Comparison of ENCODE assay signal across 12 mouse cellular contexts in genomic region chr19:53754421-53754830, GRCm38 (mm10).
DNase-seq lines count a peak whose midpoint lies in the region; ATAC-seq and TF ChIP-seq lines count a peak whose summit lies in the region.
"Had no signal": no experiment of that assay in that cellular context is flagged by ENCODE, and none has a peak within 500 bp of the region (broad histone marks: within the 10 kb centered on the region; RNA-seq: fewer than 3 reads in every experiment).

No protein-coding gene starts in this region.

- H3K27ac ChIP-seq in kidney, embryonic 14.5 days (ENCODE audit: low read depth, low read length), result no peak overlapping the region
- no peak overlapping the region for H3K27ac ChIP-seq in intestine, postnatal 0 days (ENCODE audit: low read depth, low read length)
- H3K27ac ChIP-seq in stomach, postnatal 0 days (replicated peaks), result no peak overlapping the region
- H3K27ac ChIP-seq in forebrain, embryonic 16.5 days (ENCODE audit: low read length), result no peak overlapping the region
- no peak overlapping the region for H3K27ac ChIP-seq in hindbrain, embryonic 12.5 days
- H3K27ac ChIP-seq: macrophage; neural tube, embryonic 13.5 days had no signal

- TF ChIP-seq CTCF in intestine, postnatal 0 days (IDR thresholded peaks at IDR 0.05; ENCODE audit: low read depth), result no peak
- no peak for TF ChIP-seq CTCF in stomach, postnatal 0 days (IDR thresholded peaks at IDR 0.05; ENCODE audit: low read depth)

- no peak overlapping the region for H3K4me3 ChIP-seq in kidney, embryonic 14.5 days (ENCODE audit: low read length)
- no peak overlapping the region for H3K4me3 ChIP-seq in intestine, postnatal 0 days (ENCODE audit: low read depth, low read length)
- H3K4me3 ChIP-seq in stomach, postnatal 0 days (ENCODE audit: low read depth, low read length), result no peak overlapping the region
- H3K4me3 ChIP-seq in forebrain, embryonic 16.5 days (replicated peaks; ENCODE audit: low read length), result no peak overlapping the region
- H3K4me3 ChIP-seq in hindbrain, embryonic 12.5 days, result no peak overlapping the region
- H3K4me3 ChIP-seq: neural tube, embryonic 13.5 days had no signal

- H3K36me3 ChIP-seq in kidney, embryonic 14.5 days (ENCODE audit: control insufficient read depth, insufficient read depth, low read length), result no peaks in the 10 kb centered on the region
- no peaks in the 10 kb centered on the region for H3K36me3 ChIP-seq in intestine, postnatal 0 days (ENCODE audit: control insufficient read depth, insufficient read depth)
- no peaks in the 10 kb centered on the region for H3K36me3 ChIP-seq in stomach, postnatal 0 days (ENCODE audit: control insufficient read depth, insufficient read depth, low read length)
- no peaks in the 10 kb centered on the region for H3K36me3 ChIP-seq in forebrain, embryonic 16.5 days (ENCODE audit: control insufficient read depth, insufficient read depth)
- no peaks in the 10 kb centered on the region for H3K36me3 ChIP-seq in hindbrain, embryonic 12.5 days
- H3K36me3 ChIP-seq: neural tube, embryonic 13.5 days had no signal

- no peak for DNase-seq in kidney, adult 18-20 months
- DNase-seq in gastrocnemius, postnatal 10 days, result peak; percentile 61
- DNase-seq in stomach, postnatal 0 days (ENCODE audit: low spot score), result no peak
- no peak for DNase-seq in embryo, embryonic 10 days (ENCODE audit: low spot score)
- DNase-seq: adrenal gland, adult 2 months; cerebellum, postnatal 25 days had no signal

- H3K27me3 ChIP-seq in kidney, embryonic 14.5 days (ENCODE audit: control insufficient read depth, insufficient read depth, low read length), result no peaks in the 10 kb centered on the region
- no peaks in the 10 kb centered on the region for H3K27me3 ChIP-seq in intestine, postnatal 0 days (replicated peaks; ENCODE audit: control insufficient read depth, insufficient read depth, low read length)
- H3K27me3 ChIP-seq in stomach, postnatal 0 days (ENCODE audit: control insufficient read depth, insufficient read depth, low read length), result no peaks in the 10 kb centered on the region
- H3K27me3 ChIP-seq in forebrain, embryonic 16.5 days (replicated peaks; ENCODE audit: control insufficient read depth, insufficient read depth, low read length), result no peaks in the 10 kb centered on the region
- H3K27me3 ChIP-seq in hindbrain, embryonic 12.5 days, result no peaks in the 10 kb centered on the region
- H3K27me3 ChIP-seq: neural tube, embryonic 13.5 days had no signal

- no peak overlapping the region for H3K4me2 ChIP-seq in kidney, embryonic 14.5 days (replicated peaks; ENCODE audit: low read depth, low read length)
- peak overlapping the region; percentile 17 for H3K4me2 ChIP-seq in intestine, postnatal 0 days (replicated peaks; ENCODE audit: low read depth)
- H3K4me2 ChIP-seq in stomach, postnatal 0 days (replicated peaks; ENCODE audit: low read depth), result no peak overlapping the region
- no peak overlapping the region for H3K4me2 ChIP-seq in forebrain, embryonic 16.5 days (ENCODE audit: low read length)
- no peak overlapping the region for H3K4me2 ChIP-seq in hindbrain, embryonic 12.5 days (replicated peaks)
- H3K4me2 ChIP-seq: neural tube, embryonic 13.5 days had no signal

- peaks cover 8% of the 10 kb centered on the region for H3K4me1 ChIP-seq in kidney, embryonic 14.5 days (ENCODE audit: control insufficient read depth, insufficient read depth, low read length)
- no peaks in the 10 kb centered on the region for H3K4me1 ChIP-seq in intestine, postnatal 0 days (replicated peaks; ENCODE audit: control insufficient read depth, insufficient read depth, low read length)
- no peaks in the 10 kb centered on the region for H3K4me1 ChIP-seq in stomach, postnatal 0 days (replicated peaks; ENCODE audit: control insufficient read depth, insufficient read depth)
- no peaks in the 10 kb centered on the region for H3K4me1 ChIP-seq in forebrain, embryonic 16.5 days (replicated peaks; ENCODE audit: control insufficient read depth, insufficient read depth, low read length)
- 0 out of 2 replicates have a peak, but pooled peaks cover 4% of the 10 kb centered on the region for H3K4me1 ChIP-seq in hindbrain, embryonic 12.5 days
- H3K4me1 ChIP-seq: neural tube, embryonic 13.5 days had no signal

- H3K9ac ChIP-seq in kidney, embryonic 14.5 days (ENCODE audit: low read depth, low read length), result 0 out of 2 replicates have a peak overlapping the region, but pooled peaks have one; percentile 4
- H3K9ac ChIP-seq in intestine, postnatal 0 days (ENCODE audit: low read depth, low read length), result no peak overlapping the region
- H3K9ac ChIP-seq in stomach, postnatal 0 days (ENCODE audit: low read length), result no peak overlapping the region
- no peak overlapping the region for H3K9ac ChIP-seq in forebrain, embryonic 16.5 days (replicated peaks; ENCODE audit: low read depth, low read length)
- H3K9ac ChIP-seq in hindbrain, embryonic 12.5 days, result no peak overlapping the region
- H3K9ac ChIP-seq: neural tube, embryonic 13.5 days had no signal

- TF ChIP-seq EP300 in stomach, postnatal 0 days (optimal IDR thresholded peaks at IDR 0.05), result no peak

- WGBS in kidney, embryonic 14.5 days, result 24% methylated on average over 7 of the region's 7 CpGs
- WGBS in intestine, postnatal 0 days, result 37% methylated on average over 7 of the region's 7 CpGs
- WGBS in stomach, postnatal 0 days, result 60% methylated on average over 7 of the region's 7 CpGs
- 77% methylated on average over 7 of the region's 7 CpGs for WGBS in forebrain, embryonic 16.5 days
- WGBS in hindbrain, embryonic 12.5 days, result 76% methylated on average over 7 of the region's 7 CpGs

- H3K9me3 ChIP-seq in kidney, embryonic 14.5 days (ENCODE audit: control insufficient read depth, low read length), result peaks cover 5% of the 10 kb centered on the region; the same call in 1 of the 2 replicates
- H3K9me3 ChIP-seq in intestine, postnatal 0 days (ENCODE audit: control insufficient read depth), result no peaks in the 10 kb centered on the region
- H3K9me3 ChIP-seq in stomach, postnatal 0 days (ENCODE audit: control insufficient read depth, low read length), result no peaks in the 10 kb centered on the region
- H3K9me3 ChIP-seq in forebrain, embryonic 16.5 days (ENCODE audit: control insufficient read depth, low read length), result 0 out of 2 replicates have a peak, but pooled peaks cover 2% of the 10 kb centered on the region
- peaks cover 7% of the 10 kb centered on the region; the same call in 1 of the 2 replicates for H3K9me3 ChIP-seq in hindbrain, embryonic 12.5 days (replicated peaks)
- H3K9me3 ChIP-seq: neural tube, embryonic 13.5 days had no signal

- peak; percentile 77 for ATAC-seq in kidney, embryonic 14.5 days (ENCODE audit: low FRiP score, low TSS enrichment)
- peak; percentile 67 for ATAC-seq in intestine, postnatal 0 days
- 0 out of 2 replicates have a peak, but pooled peaks have one; percentile 15 for ATAC-seq in stomach, postnatal 0 days (ENCODE audit: low FRiP score, low TSS enrichment)
- ATAC-seq in forebrain, embryonic 16.5 days, result no peak
- no peak for ATAC-seq in hindbrain, embryonic 12.5 days (ENCODE audit: low FRiP score)

Comparison
In these comparisons a context has a peak if more than half of its experiments do, and no peak if none do; other contexts are left out.
1. ATAC-seq: peak in kidney, embryonic 14.5 days (single experiment), intestine, postnatal 0 days (single experiment) and stomach, postnatal 0 days (single experiment); none in forebrain, embryonic 16.5 days (single experiment) and hindbrain, embryonic 12.5 days (single experiment).